Mouse (Mus musculus): ENCODE results near the gene Pla2g12b.
"Not testable (repeated sequence)": the region's sequence is repeated elsewhere in the genome, so short reads cannot be mapped to it uniquely, and the experiment has no call there.

The Pla2g12b gene

DNA sequence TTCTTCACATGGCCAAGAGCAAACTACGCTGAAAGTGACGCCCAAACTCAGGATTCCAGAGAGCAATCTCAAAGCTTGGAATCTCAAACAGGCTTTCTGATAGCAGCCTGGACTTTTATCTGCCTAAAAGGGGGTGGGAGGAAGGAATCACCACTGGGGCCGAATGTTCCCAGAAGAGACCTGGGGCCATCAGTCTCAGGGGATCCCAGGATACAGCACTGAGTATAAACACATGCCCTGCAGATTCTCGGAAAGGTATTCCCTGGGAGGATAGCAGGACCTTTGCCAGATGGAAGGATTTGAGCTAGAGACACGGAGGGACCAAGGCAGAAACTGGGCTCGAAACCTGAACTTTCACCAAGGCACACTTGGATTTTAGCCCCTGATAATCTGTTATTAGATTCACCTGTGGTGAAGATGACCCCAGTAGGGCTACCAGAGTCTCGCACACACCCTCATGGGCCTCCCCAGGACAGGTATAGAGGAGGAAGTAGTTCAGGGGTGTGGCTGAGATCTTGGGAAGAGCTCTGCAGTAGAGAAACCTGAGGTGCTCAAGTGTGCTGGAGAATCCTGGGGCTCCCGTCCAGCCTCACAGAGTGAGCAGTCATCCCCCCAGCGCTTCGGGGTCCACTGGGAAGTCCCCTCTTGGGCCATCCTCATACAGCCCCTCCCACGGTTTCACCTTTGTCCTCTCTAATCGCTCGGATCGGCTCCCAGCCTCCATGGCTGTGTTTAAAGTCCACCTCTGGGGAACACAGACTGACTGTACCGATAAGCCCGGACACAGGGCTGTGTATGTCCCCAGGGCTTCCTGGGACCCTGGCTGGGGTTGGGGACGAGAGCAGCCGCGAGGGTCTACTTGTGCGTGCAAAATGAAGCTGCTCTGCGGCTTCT is at the start of gene Pla2g12b:
Pla2g12b (plus strand) TSS at position 762 of the 894 bp plus-strand sequence.
- DNase-seq: no peak

DNA sequence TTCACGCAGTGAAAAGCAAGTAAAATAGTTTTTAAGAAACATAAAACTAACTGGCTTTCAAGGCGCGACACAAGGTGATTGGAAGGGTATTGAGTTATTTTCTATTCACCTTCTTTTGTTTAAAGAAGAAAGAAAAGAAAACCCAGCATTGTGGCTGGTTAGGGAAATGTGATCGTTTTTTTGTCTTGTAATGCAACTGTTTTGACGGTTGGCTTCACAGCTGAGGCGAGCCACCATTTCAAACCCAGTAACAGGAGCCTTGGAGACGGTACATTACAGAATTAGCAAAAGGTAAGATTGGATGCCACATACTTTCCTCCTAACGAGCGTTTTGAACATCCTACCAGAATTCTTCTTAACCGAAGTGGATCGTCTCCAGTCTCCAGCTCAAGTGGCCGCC is 49.3 kb upstream of the Pla2g12b start:
- DNase-seq: no peak

DNA sequence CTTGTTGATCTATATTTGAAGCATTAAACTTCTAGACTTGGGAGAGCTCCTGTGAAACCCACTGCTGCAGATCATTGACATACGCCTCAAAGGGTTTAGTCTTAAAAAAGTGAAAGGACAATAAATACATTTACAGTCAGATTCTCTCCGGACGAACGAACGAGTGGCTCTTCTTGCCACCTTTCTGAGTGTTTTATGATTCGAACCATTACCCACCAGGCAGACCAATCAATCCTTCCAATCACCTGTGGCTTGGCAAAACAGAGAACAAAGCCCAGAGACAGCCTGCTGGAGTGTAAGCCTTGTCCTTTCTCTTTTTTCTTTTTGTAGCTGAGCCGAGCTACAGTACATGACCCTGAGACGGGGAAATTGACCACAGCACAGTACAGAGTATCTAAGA is 48.4 kb upstream of the Pla2g12b start:
- no peak for DNase-seq

DNA sequence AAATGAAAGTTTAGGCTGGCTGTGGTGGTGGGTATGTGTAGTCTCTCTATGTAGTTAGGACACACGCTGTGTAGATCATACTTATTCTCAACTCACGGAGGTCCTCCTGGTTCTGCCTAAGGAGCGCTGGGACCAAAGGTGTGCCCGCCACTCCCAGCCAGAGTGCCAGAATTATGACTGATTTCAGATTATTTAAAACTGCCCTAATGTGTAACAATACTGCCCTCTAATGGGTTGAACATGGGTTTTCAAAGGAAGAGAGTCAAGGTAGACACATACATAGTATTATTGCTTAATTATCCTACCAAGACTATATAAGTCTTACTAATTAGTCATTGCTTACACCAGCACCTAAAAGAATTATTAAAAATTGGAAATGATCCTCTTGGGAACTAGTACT is 44.7 kb upstream of the Pla2g12b start:
- no peak for DNase-seq

DNA sequence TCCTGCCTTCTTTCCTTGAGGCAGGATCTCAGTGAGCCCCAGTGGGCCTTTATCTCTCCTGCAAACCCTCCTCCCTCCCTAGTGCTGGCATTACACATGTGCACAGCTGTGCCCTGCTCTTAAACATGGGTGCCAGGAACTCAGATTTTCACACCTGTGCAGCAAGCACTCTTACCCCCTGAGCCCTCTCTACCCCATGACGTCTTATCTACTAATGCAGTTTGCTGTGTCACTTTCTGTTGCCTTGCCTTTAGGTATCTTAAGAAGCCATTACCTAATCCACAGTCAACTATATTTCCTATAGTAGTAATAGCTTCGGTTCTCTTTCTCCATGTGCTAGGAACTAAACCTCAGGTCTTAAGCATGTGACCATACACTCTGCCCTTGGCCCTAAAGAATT is 40.3 kb upstream of the Pla2g12b start:
- DNase-seq: no peak

DNA sequence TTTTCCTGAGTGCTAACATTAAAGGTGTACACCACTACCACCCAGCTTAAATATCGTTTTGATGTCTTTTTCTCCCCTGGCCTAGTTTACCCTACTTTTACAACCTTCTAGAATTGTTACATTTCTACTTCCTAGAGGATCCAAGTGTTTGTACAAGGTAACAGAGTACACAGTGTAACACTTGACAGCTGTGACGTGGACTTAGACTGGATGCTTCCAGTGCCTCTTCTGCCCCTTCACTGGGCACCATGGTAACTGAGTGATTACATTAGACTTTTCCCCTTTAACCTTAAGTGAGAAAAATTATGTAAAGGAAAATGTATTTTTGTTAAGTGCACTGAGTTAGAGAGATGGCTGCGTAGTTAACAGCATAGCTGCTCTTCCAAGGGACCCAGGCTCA is 38.9 kb upstream of the Pla2g12b start:
- DNase-seq: no peak

DNA sequence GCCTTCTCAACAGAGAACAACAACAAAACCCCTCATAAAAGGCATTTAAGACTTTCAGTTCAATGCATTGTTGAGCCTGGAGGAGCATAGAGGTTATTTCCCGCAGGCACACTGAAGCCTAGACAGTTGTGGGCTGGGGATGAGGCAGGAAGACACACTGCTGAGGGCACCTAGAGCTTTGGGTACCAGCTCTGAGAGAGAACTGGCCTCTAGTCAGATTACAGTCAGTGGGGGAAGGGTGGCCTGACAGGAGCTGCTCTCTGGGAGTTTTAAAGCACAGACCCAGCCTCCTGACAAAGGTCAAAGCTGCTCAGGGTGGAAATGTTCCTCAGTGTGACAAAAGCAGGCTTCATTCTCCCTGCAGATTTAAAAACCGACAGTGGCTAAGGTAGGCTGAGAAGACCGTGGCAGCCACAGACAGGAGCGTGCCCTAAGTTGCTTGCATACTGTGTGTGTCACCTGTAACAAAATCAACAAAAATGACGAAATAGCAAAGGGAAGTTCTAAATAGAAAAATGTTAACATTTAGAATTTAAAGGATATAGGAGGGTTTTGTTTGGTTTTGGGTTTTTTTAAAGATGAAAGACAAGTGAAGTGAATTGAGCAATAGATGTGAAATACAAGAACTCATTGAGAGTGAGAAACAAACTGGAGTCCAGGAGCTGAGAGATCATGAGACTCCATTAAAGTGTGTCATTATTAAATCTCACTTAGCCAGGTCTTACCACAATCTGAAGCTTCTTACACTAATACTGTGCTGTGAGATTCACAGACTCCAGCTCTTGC is 37.5 kb upstream of the Pla2g12b start:
- DNase-seq: no peak

DNA sequence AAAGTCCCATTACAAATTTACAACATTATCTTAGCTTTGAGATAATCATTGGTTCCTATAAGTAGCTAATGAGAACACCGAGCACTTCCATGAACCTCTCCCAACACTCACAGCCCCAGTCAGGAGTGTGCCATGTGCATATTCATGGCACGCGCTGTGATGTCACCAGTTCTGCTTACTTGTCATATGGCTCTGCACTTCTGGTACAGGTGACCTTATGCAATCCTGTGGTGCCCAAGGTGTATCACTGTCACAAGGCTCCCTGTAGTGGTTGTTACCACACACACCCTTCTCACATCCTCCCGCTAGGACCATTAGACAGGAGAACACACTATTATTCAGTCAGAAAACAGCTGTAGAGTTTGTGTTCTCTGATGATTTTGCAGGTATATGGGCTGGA is 36.7 kb upstream of the Pla2g12b start:
- DNase-seq: no peak

DNA sequence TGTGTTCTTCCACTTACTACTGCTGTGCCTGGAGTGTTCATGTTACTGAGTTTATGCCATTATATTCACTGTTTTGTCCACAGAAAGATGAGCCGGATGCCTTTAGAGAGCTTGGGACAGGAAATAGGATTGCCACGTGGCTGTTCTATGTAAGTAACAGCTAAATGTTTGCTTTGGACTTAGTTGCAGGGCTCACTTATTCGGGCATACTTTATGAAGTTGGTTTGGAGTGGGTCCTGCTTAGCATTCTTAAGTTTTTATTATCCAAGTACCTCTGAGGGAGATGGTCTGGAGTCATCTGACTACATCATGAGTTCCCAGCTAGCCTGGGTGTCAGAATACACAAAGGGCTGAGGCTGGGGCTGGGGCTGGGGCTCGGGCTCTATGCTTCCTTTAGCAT is 36.3 kb upstream of the Pla2g12b start:
- no peak for DNase-seq

DNA sequence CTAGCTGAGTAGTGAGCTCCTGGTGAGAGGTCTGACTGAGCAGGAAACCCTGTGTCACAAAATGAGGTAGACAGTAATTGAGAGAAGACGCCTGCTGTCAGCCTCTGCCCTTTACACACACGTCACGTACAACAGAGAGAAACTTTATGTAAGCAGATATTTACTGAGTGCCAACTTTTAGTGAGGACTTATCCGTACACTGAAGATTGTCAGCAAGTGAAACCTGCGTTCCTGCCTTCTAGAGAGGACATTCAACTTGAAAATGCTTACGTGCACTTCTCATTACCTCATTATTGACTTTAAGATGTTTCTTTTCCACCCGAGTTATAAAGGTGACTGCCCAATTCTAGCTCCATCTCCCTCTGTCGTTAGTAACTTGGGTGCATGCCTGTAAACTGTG is 34.7 kb upstream of the Pla2g12b start:
- no peak for DNase-seq

DNA sequence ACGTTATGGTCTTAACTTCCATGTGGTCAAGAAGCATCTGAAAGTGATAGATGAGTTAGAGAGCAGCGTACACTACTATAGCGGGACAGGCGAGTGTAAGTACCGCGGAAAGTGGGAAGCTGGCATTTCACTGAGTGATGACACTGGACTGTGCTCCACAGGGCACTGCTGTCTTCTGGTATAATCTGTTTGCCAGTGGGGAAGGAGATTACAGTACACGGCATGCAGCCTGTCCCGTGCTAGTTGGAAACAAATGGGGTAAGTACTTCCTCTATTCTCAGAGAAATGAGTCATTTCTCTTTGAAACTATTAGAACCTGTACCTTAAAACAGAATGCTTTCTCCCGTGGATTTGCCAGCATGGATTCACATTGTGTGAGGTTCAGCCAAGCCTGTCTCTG is 34.0 kb upstream of the Pla2g12b start:
- no peak for DNase-seq

DNA sequence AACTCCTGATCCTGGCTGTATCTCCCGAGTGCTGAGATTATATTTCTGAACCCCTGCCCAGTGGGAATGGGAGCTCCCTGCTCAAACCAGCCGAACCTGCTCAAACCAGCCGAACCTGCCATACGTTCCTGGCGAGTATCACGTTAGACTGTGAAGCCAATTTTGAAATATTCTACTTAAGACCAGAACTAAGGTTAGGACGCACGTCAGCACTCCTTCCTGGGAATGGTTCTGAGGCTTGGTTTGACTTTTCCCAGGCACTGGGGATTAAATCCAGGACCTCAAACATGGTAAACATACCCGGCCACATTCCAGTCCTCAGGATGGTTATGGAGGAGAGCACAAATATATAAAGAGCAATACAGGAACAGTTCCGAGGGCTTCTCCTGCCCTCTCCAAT is 25.6 kb upstream of the Pla2g12b start:
- DNase-seq: no peak

DNA sequence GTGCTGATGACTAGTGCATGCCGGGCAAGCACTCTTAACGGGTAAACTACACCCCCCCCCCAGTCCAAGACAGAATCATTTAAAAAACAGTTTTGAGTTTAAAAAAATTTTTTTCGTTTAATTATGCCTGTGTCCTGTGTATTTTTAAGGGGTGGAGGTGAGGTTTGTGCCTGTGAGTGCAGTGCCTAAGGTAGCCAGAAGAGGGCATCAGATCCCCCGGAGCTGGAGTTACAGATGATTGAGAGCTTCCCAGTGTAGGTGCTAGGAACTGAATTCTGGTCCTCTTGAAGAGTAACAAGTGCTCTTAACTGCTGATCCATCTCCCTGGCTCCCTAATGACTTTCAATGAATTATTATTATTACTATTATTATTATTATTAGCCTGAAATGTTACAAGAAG is 24.7 kb upstream of the Pla2g12b start:
- DNase-seq: no peak

DNA sequence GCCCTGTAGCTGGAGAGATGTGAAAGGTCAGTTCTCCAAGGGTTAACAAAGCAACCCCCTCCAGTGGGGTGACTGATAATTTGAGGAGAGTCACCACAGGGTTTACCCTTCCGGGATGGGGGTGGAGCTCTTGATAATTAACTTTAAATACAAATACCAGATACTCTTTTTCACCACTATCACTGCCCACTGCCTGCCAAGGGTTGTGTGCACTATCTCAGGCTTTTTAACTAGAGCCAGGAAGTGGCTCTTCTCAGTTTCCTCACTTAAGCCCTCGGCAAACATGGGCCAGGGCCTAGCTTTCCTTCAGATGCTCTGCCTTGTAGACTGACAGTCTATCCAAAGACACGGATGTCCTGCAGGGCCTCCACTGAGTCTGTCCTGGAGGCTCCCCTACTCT is 23.5 kb upstream of the Pla2g12b start:
- no peak for DNase-seq

DNA sequence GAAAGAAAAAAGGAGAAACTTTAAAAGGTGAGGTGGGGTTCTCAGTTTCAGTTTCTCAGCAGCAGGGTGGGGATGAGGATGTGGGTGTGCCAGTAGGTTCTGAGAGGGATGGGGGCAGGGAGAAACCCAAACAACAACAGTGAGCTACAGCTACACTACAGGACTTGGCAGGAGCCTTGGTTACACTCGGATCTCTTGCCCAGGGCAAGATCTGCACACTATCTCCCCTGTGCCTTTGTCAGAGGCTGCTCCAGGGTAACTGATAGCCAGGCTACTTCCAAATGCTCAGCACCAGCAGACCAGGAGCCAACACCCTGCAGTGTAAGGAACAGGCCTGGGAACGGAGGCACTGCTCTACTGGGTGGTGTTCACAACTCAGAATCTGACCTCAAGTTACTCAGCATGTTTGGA is 23.0 kb upstream of the Pla2g12b start:
- DNase-seq: no peak

DNA sequence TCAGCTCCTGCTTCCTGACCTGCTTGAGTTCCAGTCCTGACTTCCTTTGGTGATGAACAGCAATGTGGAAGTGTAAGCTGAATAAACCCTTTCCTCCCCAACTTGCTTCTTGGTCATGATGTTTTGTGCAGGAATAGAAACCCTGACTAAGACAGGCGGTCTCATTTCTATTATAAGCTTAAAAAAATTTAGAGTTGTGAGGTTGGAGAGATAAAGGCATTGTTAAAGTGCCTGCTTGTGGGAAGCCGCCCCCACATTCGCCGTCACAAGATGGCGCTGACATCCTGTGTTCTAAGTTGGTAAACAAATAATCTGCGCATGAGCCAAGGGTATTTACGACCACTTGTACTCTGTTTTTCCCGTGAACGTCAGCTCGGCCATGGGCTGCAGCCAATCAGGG is 21.9 kb upstream of the Pla2g12b start:
- not testable (repeated sequence) for DNase-seq

DNA sequence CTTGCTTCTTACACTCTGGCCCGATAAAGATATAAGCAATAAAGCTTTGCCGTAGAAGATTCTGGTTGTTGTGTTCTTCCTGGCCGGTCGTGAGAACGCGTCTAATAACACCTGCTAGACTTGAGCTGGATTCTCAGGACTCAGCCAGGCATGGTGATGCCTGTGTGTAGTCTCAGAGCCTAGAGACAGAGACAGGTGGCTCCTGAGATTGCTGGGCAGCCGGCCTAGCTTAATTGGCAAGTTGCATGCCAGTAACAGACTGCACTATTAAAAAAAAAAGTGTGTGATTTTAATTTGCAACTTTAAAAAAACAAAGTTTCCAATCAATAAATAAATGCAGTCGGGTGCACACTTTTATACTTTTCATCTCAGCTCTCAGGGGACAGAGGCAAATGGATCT is 16.5 kb upstream of the Pla2g12b start:
- no peak for DNase-seq

DNA sequence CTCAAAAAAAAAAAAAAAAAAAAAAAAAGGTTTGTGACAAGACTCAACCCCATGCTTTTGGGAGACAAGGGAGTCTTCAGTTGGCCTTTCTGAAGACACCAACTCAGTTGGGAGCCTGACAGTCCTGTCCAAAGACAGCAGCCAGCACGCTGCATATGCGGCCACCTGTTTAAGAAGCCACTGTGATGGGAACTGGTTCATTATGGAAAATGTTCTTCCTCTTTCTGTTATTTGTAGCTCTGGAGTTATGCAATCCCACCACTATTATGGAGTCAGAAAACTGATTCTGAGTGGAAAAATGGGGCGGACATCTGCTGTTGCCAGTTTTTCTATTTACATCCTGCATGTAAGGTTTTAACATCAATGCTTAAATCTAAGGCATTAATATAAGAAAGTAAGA is 13.8 kb upstream of the Pla2g12b start:
- peak; percentile 29 for DNase-seq

DNA sequence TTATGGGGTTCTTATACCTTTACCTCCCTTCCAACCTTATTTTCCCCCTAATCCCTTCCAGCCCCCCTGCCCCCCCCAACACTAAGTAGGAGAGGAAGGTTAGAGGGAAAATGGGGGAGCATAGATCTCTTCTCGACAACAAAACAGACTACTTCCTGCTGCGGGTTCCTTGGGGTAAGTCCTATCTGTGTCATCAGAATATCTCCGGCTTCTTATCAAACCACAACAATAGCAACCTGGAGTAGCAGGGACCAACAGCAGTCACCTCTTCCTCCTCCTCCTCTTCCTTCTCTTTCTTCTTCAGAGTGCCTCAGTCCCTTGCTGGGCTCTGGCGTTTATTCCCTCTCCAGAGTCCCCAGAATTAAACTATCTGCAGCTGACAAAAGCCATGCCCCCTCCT is 11.6 kb upstream of the Pla2g12b start:
- no peak for DNase-seq

DNA sequence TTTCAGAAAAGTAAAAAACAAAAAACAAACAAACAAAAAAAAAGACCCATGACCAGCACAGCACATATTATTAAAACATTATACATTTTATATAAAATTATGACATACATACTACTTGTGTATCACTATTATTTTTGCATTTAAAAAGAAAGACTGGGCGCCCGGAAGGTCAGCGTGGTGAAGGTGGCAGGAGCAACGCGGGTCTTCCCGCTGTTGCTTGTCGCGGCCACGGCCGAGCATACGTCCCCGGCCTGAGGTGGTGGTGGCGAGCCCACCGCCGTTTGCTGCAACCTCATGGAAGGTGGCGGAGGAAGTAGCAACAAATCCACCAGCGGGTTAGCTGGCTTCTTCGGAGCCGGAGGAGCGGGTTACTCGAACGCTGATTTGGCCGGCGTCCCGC is 8.0 kb upstream of the Pla2g12b start, which contains the start of gene Gm10273:
Gm10273 (plus strand) TSS at position 172 of the 400 bp plus-strand sequence.
- not testable (repeated sequence) for DNase-seq

DNA sequence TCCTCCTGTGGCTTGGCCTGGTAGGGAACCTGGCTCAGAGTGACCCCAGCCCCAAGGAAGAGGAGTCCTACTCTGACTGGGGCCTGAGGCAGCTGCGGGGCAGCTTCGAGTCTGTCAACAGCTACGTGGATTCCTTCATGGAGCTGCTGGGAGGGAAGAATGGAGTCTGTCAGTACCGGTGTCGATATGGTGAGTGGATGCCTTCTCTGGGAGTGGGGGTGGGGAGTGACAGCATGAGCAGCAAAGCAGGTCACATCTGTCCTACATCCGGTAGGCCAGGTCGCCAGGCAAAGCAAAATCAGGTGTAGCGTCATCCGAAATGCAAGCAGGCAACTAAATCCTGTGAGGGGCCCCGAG is 311 bp downstream of the Pla2g12b start:
- DNase-seq: no peak

DNA sequence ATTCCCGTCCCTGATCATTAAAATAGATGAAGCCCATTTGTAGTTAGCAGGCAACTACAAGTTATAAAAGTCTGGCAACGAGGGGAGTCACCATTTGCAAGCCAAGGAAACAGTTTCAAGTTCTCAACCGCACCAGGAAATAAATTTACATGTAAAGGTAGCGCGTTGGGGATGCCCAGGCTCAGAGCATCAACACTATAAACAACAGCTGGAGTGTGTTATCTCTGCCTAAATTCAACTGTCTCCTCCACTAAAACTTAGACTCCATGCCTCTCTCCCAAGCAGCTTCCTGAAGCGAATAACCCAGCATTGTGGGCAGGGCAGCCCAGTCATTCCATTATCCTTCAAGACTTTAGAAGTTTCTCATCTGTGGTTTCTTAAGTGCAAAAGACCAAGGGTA is 5.0 kb downstream of the Pla2g12b start:
- no peak for DNase-seq

DNA sequence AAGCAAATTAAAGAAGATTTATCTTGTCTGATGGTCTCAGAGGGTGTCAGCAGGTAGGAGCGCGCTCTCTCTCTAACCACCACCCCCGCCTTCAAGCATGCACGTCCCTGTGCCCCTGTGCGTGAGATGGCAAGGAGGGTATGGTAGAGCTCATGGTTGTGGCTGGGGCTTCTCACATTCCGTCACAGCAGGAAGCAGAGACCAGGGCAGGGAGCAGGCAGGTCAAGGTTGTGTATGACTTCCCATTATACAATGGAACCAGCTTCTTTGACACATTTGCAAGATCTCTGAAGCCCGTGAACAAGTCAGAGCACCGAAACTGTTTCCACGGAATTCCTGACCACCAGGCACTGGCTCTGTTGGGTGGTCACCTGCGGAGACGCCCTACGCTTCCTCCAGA is 6.8 kb downstream of the Pla2g12b start:
- no peak for DNase-seq

DNA sequence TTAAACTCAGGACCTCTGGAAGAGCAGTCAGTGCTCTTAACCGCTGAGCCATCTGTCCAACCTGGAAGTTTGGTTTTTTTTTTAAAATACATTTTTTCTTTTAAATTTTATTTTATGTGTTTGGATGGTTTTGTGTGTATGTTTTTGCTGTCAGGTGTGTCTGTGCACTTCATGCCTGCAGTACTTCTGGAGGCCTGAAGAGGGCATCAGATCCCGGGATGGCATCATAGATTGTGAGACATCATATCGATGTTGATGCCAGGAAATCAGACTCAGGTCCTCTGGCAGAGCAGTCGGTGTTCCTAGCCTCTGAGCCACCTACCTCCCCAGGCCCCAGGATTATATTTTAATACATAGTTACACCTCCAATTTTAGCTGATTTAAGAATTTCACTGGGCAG is 10.3 kb downstream of the Pla2g12b start:
- DNase-seq: no peak
